Mouse (Mus musculus) G1E (cell line): ENCODE data around the gene Mtrf1.

Experiments
- CTCF ChIP-seq: IDR thresholded peaks from 2 replicates; pipeline ENCODE4 v1.5.1; 2012; ENCODE audit warnings: low read depth, low read length, inconsistent platforms, mixed read lengths
- POLR2AphosphoS5 ChIP-seq: IDR thresholded peaks from 2 replicates; pipeline ENCODE4 v1.6.1; 2012; ENCODE audit warnings: low read depth, low read length, inconsistent platforms; ENCODE audit not compliant: insufficient replicate concordance
- TAL1 ChIP-seq: conservative IDR thresholded peaks from 2 replicates; pipeline ENCODE4 v1.6.1; 2012; ENCODE audit warnings: low read depth, low read length, inconsistent platforms, mixed read lengths

DNA sequence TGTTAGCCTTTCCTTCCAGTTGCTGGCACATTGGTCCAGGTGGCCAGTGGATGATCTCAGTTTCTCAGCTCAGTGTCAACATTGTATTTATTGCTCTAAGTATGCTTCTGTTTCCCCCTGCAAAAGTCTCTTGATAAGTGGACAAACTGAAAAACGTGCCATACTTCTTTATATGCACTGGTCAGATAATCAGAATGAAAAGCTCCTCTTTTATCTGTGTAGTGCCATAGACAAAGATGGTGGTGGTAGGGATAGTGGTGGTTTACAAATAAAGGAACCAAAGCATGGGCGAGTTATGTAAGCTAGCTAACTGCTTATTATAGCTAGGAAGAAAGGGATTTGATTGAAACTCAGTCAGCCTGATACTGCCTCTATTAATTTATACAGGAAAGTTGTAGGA, 10.1 kb downstream of the Mtrf1 start:
- TF ChIP-seq CTCF (no peak), POLR2AphosphoS5 (no peak), TAL1 (no peak)
